Mouse (Mus musculus): Measurements from ENCODE around the gene Gpr15. TPM values are rescaled to one million over a fixed set of nuclear protein-coding genes. Genes with fewer than 3 reads are reported as not detected.

The Gpr15 gene
- polyA plus RNA-seq, 1 experiment from 2014 or later = not detected

- under 1% methylated on average over 29 of the region's 31 CpGs for WGBS
- no peaks in the 10 kb centered on the region for H3K9me3 ChIP-seq (ENCODE audit: control insufficient read depth, low read length)
- peak; percentile 85 for ATAC-seq (ENCODE audit: insufficient number of reproducible peaks, insufficient read depth, low FRiP score, low read depth)
Observed at GRCm38 (mm10) chr16:58728176-58728671, 9.4 kb upstream of the Gpr15 start.

GRCm38 (mm10) chr16:58727477-58728131, 8.7 kb upstream of the Gpr15 start, which contains the start of gene Cldnd1:
TSS of gene Cldnd1 (plus strand) at chr16:58727910.
- H3K4me3 ChIP-seq (ENCODE audit: control insufficient read depth in 1 of 2, insufficient read depth in 1 of 2, low read depth in 1 of 2, low read length in 2 of 2) = peak within 1 kb of the TSS; percentile 64 to 84
- H3K4me2 ChIP-seq (ENCODE audit: low read length) = peak within 1 kb of the TSS; percentile 70
- peak; percentile 100 for ATAC-seq (ENCODE audit: insufficient number of reproducible peaks, insufficient read depth, low FRiP score, low read depth)
- H3K36me3 ChIP-seq (ENCODE audit: control insufficient read depth, insufficient read depth, low read length) = peaks cover 31% of the 10 kb centered on the region
- no peaks in the 10 kb centered on the region for H3K27me3 ChIP-seq (ENCODE audit: control insufficient read depth, insufficient read depth, low read length)
- 0 out of 4 replicates have a peak, but pooled peaks cover 0 to 5% of the 10 kb centered on the region in 2 experiments for H3K4me1 ChIP-seq (ENCODE audit: control insufficient read depth in 2 of 2, insufficient read depth in 2 of 2, low read length in 2 of 2)
- peak within 1 kb of the TSS; percentile 78 for H3K9ac ChIP-seq (ENCODE audit: low read length)
- no peaks in the 10 kb centered on the region for H3K9me3 ChIP-seq (ENCODE audit: control insufficient read depth, low read length)
- peak within 1 kb of the TSS; percentile 82 to 88 for H3K27ac ChIP-seq (replicated peaks in 1 of 2; ENCODE audit: control insufficient read depth in 1 of 2, insufficient read depth in 1 of 2, low read depth in 2 of 2, low read length in 2 of 2)
- WGBS = 2% methylated on average over 29 of the region's 35 CpGs

More at GRCm38 (mm10) chr16:58728176-58728671, 9.4 kb upstream of the Gpr15 start:
- H3K27me3 ChIP-seq (ENCODE audit: control insufficient read depth, insufficient read depth, low read length) = no peaks in the 10 kb centered on the region
- H3K4me1 ChIP-seq (ENCODE audit: control insufficient read depth in 2 of 2, insufficient read depth in 2 of 2, low read length in 2 of 2) = 0 out of 4 replicates have a peak, but pooled peaks cover 0 to 5% of the 10 kb centered on the region in 2 experiments
- peak overlapping the region; percentile 69 for H3K4me2 ChIP-seq (ENCODE audit: low read length)
- H3K4me3 ChIP-seq (ENCODE audit: control insufficient read depth in 1 of 2, insufficient read depth in 1 of 2, low read depth in 1 of 2, low read length in 2 of 2) = peak overlapping the region; percentile 64 to 84
- peaks cover 37% of the 10 kb centered on the region for H3K36me3 ChIP-seq (ENCODE audit: control insufficient read depth, insufficient read depth, low read length)
- H3K27ac ChIP-seq (replicated peaks in 1 of 2; ENCODE audit: control insufficient read depth in 1 of 2, insufficient read depth in 1 of 2, low read depth in 2 of 2, low read length in 2 of 2) = peak overlapping the region; percentile 82 to 88
- H3K9ac ChIP-seq (ENCODE audit: low read length) = peak overlapping the region; percentile 78

GRCm38 (mm10) chr16:58726680-58727476, 8.0 kb upstream of the Gpr15 start:
- no peaks in the 10 kb centered on the region for H3K9me3 ChIP-seq (ENCODE audit: control insufficient read depth, low read length)
- no peaks in the 10 kb centered on the region for H3K27me3 ChIP-seq (ENCODE audit: control insufficient read depth, insufficient read depth, low read length)
- H3K36me3 ChIP-seq (ENCODE audit: control insufficient read depth, insufficient read depth, low read length) = peaks cover 23% of the 10 kb centered on the region
- no peak overlapping the region for H3K27ac ChIP-seq (replicated peaks in 1 of 2; ENCODE audit: control insufficient read depth in 1 of 2, insufficient read depth in 1 of 2, low read depth in 2 of 2, low read length in 2 of 2)
- H3K4me1 ChIP-seq (ENCODE audit: control insufficient read depth in 2 of 2, insufficient read depth in 2 of 2, low read length in 2 of 2) = 0 out of 4 replicates have a peak, but pooled peaks cover 0 to 5% of the 10 kb centered on the region in 2 experiments
- no peak for ATAC-seq (ENCODE audit: insufficient number of reproducible peaks, insufficient read depth, low FRiP score, low read depth)
- peak overlapping the region; percentile 78 for H3K9ac ChIP-seq (ENCODE audit: low read length)
- H3K4me2 ChIP-seq (ENCODE audit: low read length) = peak overlapping the region; percentile 70
- H3K4me3 ChIP-seq (ENCODE audit: control insufficient read depth in 1 of 2, insufficient read depth in 1 of 2, low read depth in 1 of 2, low read length in 2 of 2) = peak overlapping the region in 1 of 2 experiments; percentile 64; a peak in 2 of 4 replicates
- 74% methylated on average over 11 of the region's 11 CpGs for WGBS

GRCm38 (mm10) chr16:58722292-58722691, 3.4 kb upstream of the Gpr15 start:
- no peaks in the 10 kb centered on the region for H3K27me3 ChIP-seq (ENCODE audit: control insufficient read depth, insufficient read depth, low read length)
- WGBS = 78% methylated on average over 2 of the region's 2 CpGs
- H3K4me2 ChIP-seq (ENCODE audit: low read length) = no peak overlapping the region
- no peak overlapping the region for H3K4me3 ChIP-seq (ENCODE audit: control insufficient read depth in 1 of 2, insufficient read depth in 1 of 2, low read depth in 1 of 2, low read length in 2 of 2)
- H3K9ac ChIP-seq (ENCODE audit: low read length) = no peak overlapping the region
- no peaks in the 10 kb centered on the region for H3K4me1 ChIP-seq (ENCODE audit: control insufficient read depth in 2 of 2, insufficient read depth in 2 of 2, low read length in 2 of 2)
- H3K36me3 ChIP-seq (ENCODE audit: control insufficient read depth, insufficient read depth, low read length) = no peaks in the 10 kb centered on the region
- H3K9me3 ChIP-seq (ENCODE audit: control insufficient read depth, low read length) = no peaks in the 10 kb centered on the region
- ATAC-seq (ENCODE audit: insufficient number of reproducible peaks, insufficient read depth, low FRiP score, low read depth) = no peak
- H3K27ac ChIP-seq (replicated peaks in 1 of 2; ENCODE audit: control insufficient read depth in 1 of 2, insufficient read depth in 1 of 2, low read depth in 2 of 2, low read length in 2 of 2) = no peak overlapping the region

GRCm38 (mm10) chr16:58715018-58715417, 3.9 kb downstream of the Gpr15 start:
- ATAC-seq (ENCODE audit: insufficient number of reproducible peaks, insufficient read depth, low FRiP score, low read depth) = no peak
- H3K9me3 ChIP-seq (ENCODE audit: control insufficient read depth, low read length) = no peaks in the 10 kb centered on the region
- WGBS = 54% methylated on average over 4 of the region's 4 CpGs
- no peak overlapping the region for H3K27ac ChIP-seq (replicated peaks in 1 of 2; ENCODE audit: control insufficient read depth in 1 of 2, insufficient read depth in 1 of 2, low read depth in 2 of 2, low read length in 2 of 2)
- no peak overlapping the region for H3K9ac ChIP-seq (ENCODE audit: low read length)
- H3K4me2 ChIP-seq (ENCODE audit: low read length) = no peak overlapping the region
- H3K27me3 ChIP-seq (ENCODE audit: control insufficient read depth, insufficient read depth, low read length) = no peaks in the 10 kb centered on the region
- no peaks in the 10 kb centered on the region for H3K4me1 ChIP-seq (ENCODE audit: control insufficient read depth in 2 of 2, insufficient read depth in 2 of 2, low read length in 2 of 2)
- no peak overlapping the region for H3K4me3 ChIP-seq (ENCODE audit: control insufficient read depth in 1 of 2, insufficient read depth in 1 of 2, low read depth in 1 of 2, low read length in 2 of 2)
- no peaks in the 10 kb centered on the region for H3K36me3 ChIP-seq (ENCODE audit: control insufficient read depth, insufficient read depth, low read length)

GRCm38 (mm10) chr16:58713128-58713527, 5.7 kb downstream of the Gpr15 start:
- H3K36me3 ChIP-seq (ENCODE audit: control insufficient read depth, insufficient read depth, low read length) = no peaks in the 10 kb centered on the region
- H3K9me3 ChIP-seq (ENCODE audit: control insufficient read depth, low read length) = no peaks in the 10 kb centered on the region
- H3K27me3 ChIP-seq (ENCODE audit: control insufficient read depth, insufficient read depth, low read length) = no peaks in the 10 kb centered on the region
- no peaks in the 10 kb centered on the region for H3K4me1 ChIP-seq (ENCODE audit: control insufficient read depth in 2 of 2, insufficient read depth in 2 of 2, low read length in 2 of 2)
- H3K4me3 ChIP-seq (ENCODE audit: control insufficient read depth in 1 of 2, insufficient read depth in 1 of 2, low read depth in 1 of 2, low read length in 2 of 2) = no peak overlapping the region
- no peak overlapping the region for H3K9ac ChIP-seq (ENCODE audit: low read length)
- 90% methylated on average over 1 of the region's 1 CpGs for WGBS
- H3K4me2 ChIP-seq (ENCODE audit: low read length) = no peak overlapping the region
- H3K27ac ChIP-seq (replicated peaks in 1 of 2; ENCODE audit: control insufficient read depth in 1 of 2, insufficient read depth in 1 of 2, low read depth in 2 of 2, low read length in 2 of 2) = no peak overlapping the region
- no peak for ATAC-seq (ENCODE audit: insufficient number of reproducible peaks, insufficient read depth, low FRiP score, low read depth)

GRCm38 (mm10) chr16:58712221-58712620, 6.6 kb downstream of the Gpr15 start:
- H3K27me3 ChIP-seq (ENCODE audit: control insufficient read depth, insufficient read depth, low read length) = no peaks in the 10 kb centered on the region
- no peaks in the 10 kb centered on the region for H3K4me1 ChIP-seq (ENCODE audit: control insufficient read depth in 2 of 2, insufficient read depth in 2 of 2, low read length in 2 of 2)
- no peak overlapping the region for H3K9ac ChIP-seq (ENCODE audit: low read length)
- ATAC-seq (ENCODE audit: insufficient number of reproducible peaks, insufficient read depth, low FRiP score, low read depth) = no peak
- no peak overlapping the region for H3K4me3 ChIP-seq (ENCODE audit: control insufficient read depth in 1 of 2, insufficient read depth in 1 of 2, low read depth in 1 of 2, low read length in 2 of 2)
- no peaks in the 10 kb centered on the region for H3K36me3 ChIP-seq (ENCODE audit: control insufficient read depth, insufficient read depth, low read length)
- WGBS = 80% methylated on average over 8 of the region's 8 CpGs
- no peaks in the 10 kb centered on the region for H3K9me3 ChIP-seq (ENCODE audit: control insufficient read depth, low read length)
- H3K4me2 ChIP-seq (ENCODE audit: low read length) = no peak overlapping the region
- H3K27ac ChIP-seq (replicated peaks in 1 of 2; ENCODE audit: control insufficient read depth in 1 of 2, insufficient read depth in 1 of 2, low read depth in 2 of 2, low read length in 2 of 2) = no peak overlapping the region
